Mouse (Mus musculus): ENCODE results near the gene Tm9sf4. TPM values are rescaled to one million over a fixed set of nuclear protein-coding genes. Genes with fewer than 3 reads are reported as not detected.
A peak's percentile ranks its signal among the peaks of the same experiment; 100 is the strongest.

Gene Tm9sf4
- polyA plus RNA-seq, 1 experiment: 42.5 TPM

- H3K4me3 ChIP-seq (ENCODE audit: control insufficient read depth, insufficient read depth, low read length): peak overlapping the region; percentile 99
Measured at GRCm38 (mm10) chr2:153225595-153225953, 64.5 kb downstream of the Tm9sf4 start.

GRCm38 (mm10) chr2:153227959-153228358, 66.9 kb downstream of the Tm9sf4 start:
- no peak for DNase-seq
- no peak for TF ChIP-seq CTCF (IDR thresholded peaks at IDR 0.05; ENCODE audit: borderline replicate concordance, control insufficient read depth, extremely low read depth, insufficient read depth, low read length, poor library complexity)
- no peak for TF ChIP-seq POLR2A (IDR thresholded peaks at IDR 0.05; ENCODE audit: control insufficient read depth, extremely low read depth, insufficient read depth, low read length, poor library complexity)
- H3K27ac ChIP-seq (ENCODE audit: control insufficient read depth, insufficient read depth, low read length): no peak overlapping the region
- H3K4me3 ChIP-seq (ENCODE audit: control insufficient read depth, insufficient read depth, low read length): no peak overlapping the region
- H3K27me3 ChIP-seq (ENCODE audit: control insufficient read depth, insufficient read depth, low read length): no peaks in the 10 kb centered on the region
- peaks cover 33% of the 10 kb centered on the region for H3K36me3 ChIP-seq (ENCODE audit: control insufficient read depth, insufficient read depth, low read length)
- WGBS: 59% methylated on average over 4 of the region's 4 CpGs
- peaks cover 11% of the 10 kb centered on the region for H3K4me1 ChIP-seq (replicated peaks; ENCODE audit: control insufficient read depth, insufficient read depth, low read length)

More at GRCm38 (mm10) chr2:153225595-153225953, 64.5 kb downstream of the Tm9sf4 start:
- H3K27ac ChIP-seq (ENCODE audit: control insufficient read depth, insufficient read depth, low read length): 0 out of 2 replicates have a peak overlapping the region, but pooled peaks have one; percentile 32
- H3K27me3 ChIP-seq (ENCODE audit: control insufficient read depth, insufficient read depth, low read length): no peaks in the 10 kb centered on the region
- H3K4me1 ChIP-seq (replicated peaks; ENCODE audit: control insufficient read depth, insufficient read depth, low read length): peaks cover 11% of the 10 kb centered on the region
- no peak for DNase-seq
- TF ChIP-seq POLR2A (IDR thresholded peaks at IDR 0.05; ENCODE audit: control insufficient read depth, extremely low read depth, insufficient read depth, low read length, poor library complexity) (no peak), CTCF (IDR thresholded peaks at IDR 0.05; ENCODE audit: borderline replicate concordance, control insufficient read depth, extremely low read depth, insufficient read depth, low read length, poor library complexity) (no peak)
- H3K36me3 ChIP-seq (ENCODE audit: control insufficient read depth, insufficient read depth, low read length): peaks cover 9% of the 10 kb centered on the region
- WGBS: 15% methylated on average over 3 of the region's 3 CpGs

GRCm38 (mm10) chr2:153228523-153228922, 67.4 kb downstream of the Tm9sf4 start:
- WGBS: 89% methylated on average over 5 of the region's 5 CpGs
- Histone ChIP-seq H3K4me1 (replicated peaks; ENCODE audit: control insufficient read depth, insufficient read depth, low read length) (peaks cover 9% of the 10 kb centered on the region), H3K36me3 (ENCODE audit: control insufficient read depth, insufficient read depth, low read length) (peaks cover 39% of the 10 kb centered on the region), H3K4me3 (ENCODE audit: control insufficient read depth, insufficient read depth, low read length) (no peak overlapping the region), H3K27ac (ENCODE audit: control insufficient read depth, insufficient read depth, low read length) (no peak overlapping the region), H3K27me3 (ENCODE audit: control insufficient read depth, insufficient read depth, low read length) (no peaks in the 10 kb centered on the region)
- DNase-seq: no peak
- no peak for TF ChIP-seq POLR2A (IDR thresholded peaks at IDR 0.05; ENCODE audit: control insufficient read depth, extremely low read depth, insufficient read depth, low read length, poor library complexity)
- TF ChIP-seq CTCF (IDR thresholded peaks at IDR 0.05; ENCODE audit: borderline replicate concordance, control insufficient read depth, extremely low read depth, insufficient read depth, low read length, poor library complexity): no peak

GRCm38 (mm10) chr2:153237193-153237592, 76.1 kb downstream of the Tm9sf4 start:
- no peak for TF ChIP-seq POLR2A (IDR thresholded peaks at IDR 0.05; ENCODE audit: control insufficient read depth, extremely low read depth, insufficient read depth, low read length, poor library complexity)
- TF ChIP-seq CTCF (IDR thresholded peaks at IDR 0.05; ENCODE audit: borderline replicate concordance, control insufficient read depth, extremely low read depth, insufficient read depth, low read length, poor library complexity): no peak
- 88% methylated on average over 4 of the region's 4 CpGs for WGBS

GRCm38 (mm10) chr2:153237891-153238290, 76.8 kb downstream of the Tm9sf4 start:
- Histone ChIP-seq H3K36me3 (ENCODE audit: control insufficient read depth, insufficient read depth, low read length) (peaks cover 32% of the 10 kb centered on the region), H3K27ac (ENCODE audit: control insufficient read depth, insufficient read depth, low read length) (no peak overlapping the region)

More at GRCm38 (mm10) chr2:153237193-153237592, 76.1 kb downstream of the Tm9sf4 start:
- Histone ChIP-seq H3K27ac (ENCODE audit: control insufficient read depth, insufficient read depth, low read length) (no peak overlapping the region), H3K27me3 (ENCODE audit: control insufficient read depth, insufficient read depth, low read length) (no peaks in the 10 kb centered on the region), H3K4me1 (replicated peaks; ENCODE audit: control insufficient read depth, insufficient read depth, low read length) (peaks cover 7% of the 10 kb centered on the region), H3K36me3 (ENCODE audit: control insufficient read depth, insufficient read depth, low read length) (peaks cover 39% of the 10 kb centered on the region), H3K4me3 (ENCODE audit: control insufficient read depth, insufficient read depth, low read length) (no peak overlapping the region)
- no peak for DNase-seq

GRCm38 (mm10) chr2:153238406-153238805, 77.3 kb downstream of the Tm9sf4 start:
- DNase-seq: no peak
- peaks cover 27% of the 10 kb centered on the region for H3K36me3 ChIP-seq (ENCODE audit: control insufficient read depth, insufficient read depth, low read length)
- H3K27ac ChIP-seq (ENCODE audit: control insufficient read depth, insufficient read depth, low read length): no peak overlapping the region
- no peak for TF ChIP-seq POLR2A (IDR thresholded peaks at IDR 0.05; ENCODE audit: control insufficient read depth, extremely low read depth, insufficient read depth, low read length, poor library complexity)
- no peak for TF ChIP-seq CTCF (IDR thresholded peaks at IDR 0.05; ENCODE audit: borderline replicate concordance, control insufficient read depth, extremely low read depth, insufficient read depth, low read length, poor library complexity)
- no peak overlapping the region for H3K4me3 ChIP-seq (ENCODE audit: control insufficient read depth, insufficient read depth, low read length)
- peaks cover 9% of the 10 kb centered on the region for H3K4me1 ChIP-seq (replicated peaks; ENCODE audit: control insufficient read depth, insufficient read depth, low read length)
- H3K27me3 ChIP-seq (ENCODE audit: control insufficient read depth, insufficient read depth, low read length): no peaks in the 10 kb centered on the region
- 61% methylated on average over 2 of the region's 2 CpGs for WGBS

More at GRCm38 (mm10) chr2:153237891-153238290, 76.8 kb downstream of the Tm9sf4 start:
- TF ChIP-seq CTCF (IDR thresholded peaks at IDR 0.05; ENCODE audit: borderline replicate concordance, control insufficient read depth, extremely low read depth, insufficient read depth, low read length, poor library complexity) (no peak), POLR2A (IDR thresholded peaks at IDR 0.05; ENCODE audit: control insufficient read depth, extremely low read depth, insufficient read depth, low read length, poor library complexity) (no peak)
- no peak overlapping the region for H3K4me3 ChIP-seq (ENCODE audit: control insufficient read depth, insufficient read depth, low read length)
- DNase-seq: no peak
- 87% methylated on average over 4 of the region's 4 CpGs for WGBS
- no peaks in the 10 kb centered on the region for H3K27me3 ChIP-seq (ENCODE audit: control insufficient read depth, insufficient read depth, low read length)
- peaks cover 8% of the 10 kb centered on the region for H3K4me1 ChIP-seq (replicated peaks; ENCODE audit: control insufficient read depth, insufficient read depth, low read length)

Data from thymus, adult 2 months (tissue).